Mouse (Mus musculus): ENCODE measurements at regions not wholly inside any gene's neighbourhood (a gene's known extent, or its start where the extent isn't known, plus 50 kb on each side); places are given as distances from the start of the nearest gene placed in this dataset.
A peak's percentile ranks its signal among the peaks of the same experiment; 100 is the strongest.

GRCm38 (mm10) chr1:191465723-191466122, 62.7 kb upstream of the Ppp2r5a start:
- Histone ChIP-seq H3K27ac (replicated peaks; ENCODE audit: low read depth, low read length) (no peak overlapping the region), H3K27me3 (replicated peaks; ENCODE audit: control insufficient read depth, insufficient read depth, low read length) (no peaks in the 10 kb centered on the region), H3K36me3 (ENCODE audit: control insufficient read depth, insufficient read depth, low read length) (no peaks in the 10 kb centered on the region), H3K9ac (ENCODE audit: low read depth, low read length) (no peak overlapping the region), H3K4me3 (ENCODE audit: low read depth, low read length) (no peak overlapping the region), H3K4me1 (ENCODE audit: control insufficient read depth, insufficient read depth, low read length) (peaks cover 9% of the 10 kb centered on the region), H3K9me3 (ENCODE audit: control insufficient read depth, low read length) (no peaks in the 10 kb centered on the region), H3K4me2 (ENCODE audit: low read depth, low read length) (no peak overlapping the region)
- ATAC-seq (ENCODE audit: low read depth) (no peak), DNase-seq (ENCODE audit: low spot score) (no peak)
- WGBS, result 86% methylated on average over 4 of the region's 4 CpGs

- no peak overlapping the region for H3K4me2 ChIP-seq (ENCODE audit: low read depth, low read length)
- H3K9me3 ChIP-seq (ENCODE audit: control insufficient read depth, low read length), result no peaks in the 10 kb centered on the region
- DNase-seq (ENCODE audit: low spot score), result no peak
- no peaks in the 10 kb centered on the region for H3K27me3 ChIP-seq (replicated peaks; ENCODE audit: control insufficient read depth, insufficient read depth, low read length)
- H3K36me3 ChIP-seq (ENCODE audit: control insufficient read depth, insufficient read depth, low read length), result no peaks in the 10 kb centered on the region
- H3K4me3 ChIP-seq (ENCODE audit: low read depth, low read length), result no peak overlapping the region
- no peak overlapping the region for H3K9ac ChIP-seq (ENCODE audit: low read depth, low read length)
- ATAC-seq (ENCODE audit: low read depth), result no peak
- 43% methylated on average over 2 of the region's 2 CpGs for WGBS
- H3K4me1 ChIP-seq (ENCODE audit: control insufficient read depth, insufficient read depth, low read length), result peaks cover 6% of the 10 kb centered on the region
- H3K27ac ChIP-seq (replicated peaks; ENCODE audit: low read depth, low read length), result no peak overlapping the region
These were observed 62.1 kb upstream of the Ppp2r5a start for GRCm38 (mm10) chr1:191465170-191465569.

GRCm38 (mm10) chr1:191461811-191462491, 58.9 kb upstream of the Ppp2r5a start:
- H3K27me3 ChIP-seq (replicated peaks; ENCODE audit: control insufficient read depth, insufficient read depth, low read length), result no peaks in the 10 kb centered on the region
- no peaks in the 10 kb centered on the region for H3K36me3 ChIP-seq (ENCODE audit: control insufficient read depth, insufficient read depth, low read length)
- DNase-seq (ENCODE audit: low spot score) (peak; percentile 71), ATAC-seq (ENCODE audit: low read depth) (peak; percentile 86)
- peak overlapping the region; percentile 31; the same call in 1 of the 2 replicates for H3K4me2 ChIP-seq (ENCODE audit: low read depth, low read length)
- H3K4me3 ChIP-seq (ENCODE audit: low read depth, low read length), result no peak overlapping the region
- H3K9ac ChIP-seq (ENCODE audit: low read depth, low read length), result no peak overlapping the region
- no peaks in the 10 kb centered on the region for H3K9me3 ChIP-seq (ENCODE audit: control insufficient read depth, low read length)
- H3K27ac ChIP-seq (replicated peaks; ENCODE audit: low read depth, low read length), result 0 out of 2 replicates have a peak overlapping the region, but pooled peaks have one; percentile 24
- H3K4me1 ChIP-seq (ENCODE audit: control insufficient read depth, insufficient read depth, low read length), result peaks cover 3% of the 10 kb centered on the region; the same call in 1 of the 2 replicates
- WGBS, result 9% methylated on average over 9 of the region's 9 CpGs

GRCm38 (mm10) chr1:191459066-191459465, 56.0 kb upstream of the Ppp2r5a start:
- no peak for ATAC-seq (ENCODE audit: low read depth)
- no peaks in the 10 kb centered on the region for H3K36me3 ChIP-seq (ENCODE audit: control insufficient read depth, insufficient read depth, low read length)
- peaks cover 10% of the 10 kb centered on the region; the same call in 1 of the 2 replicates for H3K4me1 ChIP-seq (ENCODE audit: control insufficient read depth, insufficient read depth, low read length)
- 62% methylated on average over 5 of the region's 5 CpGs for WGBS
- H3K27me3 ChIP-seq (replicated peaks; ENCODE audit: control insufficient read depth, insufficient read depth, low read length), result no peaks in the 10 kb centered on the region
- H3K4me2 ChIP-seq (ENCODE audit: low read depth, low read length), result no peak overlapping the region
- no peak for DNase-seq (ENCODE audit: low spot score)
- no peak overlapping the region; the same call in 1 of the 2 replicates for H3K9ac ChIP-seq (ENCODE audit: low read depth, low read length)
- H3K27ac ChIP-seq (replicated peaks; ENCODE audit: low read depth, low read length), result no peak overlapping the region
- H3K4me3 ChIP-seq (ENCODE audit: low read depth, low read length), result no peak overlapping the region
- H3K9me3 ChIP-seq (ENCODE audit: control insufficient read depth, low read length), result no peaks in the 10 kb centered on the region

GRCm38 (mm10) chr1:191458292-191458691, 55.2 kb upstream of the Ppp2r5a start:
- H3K36me3 ChIP-seq (ENCODE audit: control insufficient read depth, insufficient read depth, low read length), result no peaks in the 10 kb centered on the region
- no peaks in the 10 kb centered on the region for H3K27me3 ChIP-seq (replicated peaks; ENCODE audit: control insufficient read depth, insufficient read depth, low read length)
- H3K9me3 ChIP-seq (ENCODE audit: control insufficient read depth, low read length), result no peaks in the 10 kb centered on the region
- no peak overlapping the region for H3K4me2 ChIP-seq (ENCODE audit: low read depth, low read length)
- no peak overlapping the region for H3K9ac ChIP-seq (ENCODE audit: low read depth, low read length)
- H3K4me3 ChIP-seq (ENCODE audit: low read depth, low read length), result no peak overlapping the region
- peaks cover 10% of the 10 kb centered on the region; the same call in 1 of the 2 replicates for H3K4me1 ChIP-seq (ENCODE audit: control insufficient read depth, insufficient read depth, low read length)
- ATAC-seq (ENCODE audit: low read depth) (no peak), DNase-seq (ENCODE audit: low spot score) (no peak)
- 55% methylated on average over 2 of the region's 2 CpGs for WGBS
- no peak overlapping the region for H3K27ac ChIP-seq (replicated peaks; ENCODE audit: low read depth, low read length)

- Histone ChIP-seq H3K9ac (ENCODE audit: low read depth, low read length) (no peak overlapping the region), H3K9me3 (ENCODE audit: control insufficient read depth, low read length) (no peaks in the 10 kb centered on the region), H3K4me1 (ENCODE audit: control insufficient read depth, insufficient read depth, low read length) (peaks cover 7% of the 10 kb centered on the region; the same call in 1 of the 2 replicates), H3K36me3 (ENCODE audit: control insufficient read depth, insufficient read depth, low read length) (no peaks in the 10 kb centered on the region), H3K4me2 (ENCODE audit: low read depth, low read length) (no peak overlapping the region), H3K27me3 (replicated peaks; ENCODE audit: control insufficient read depth, insufficient read depth, low read length) (no peaks in the 10 kb centered on the region), H3K4me3 (ENCODE audit: low read depth, low read length) (no peak overlapping the region), H3K27ac (replicated peaks; ENCODE audit: low read depth, low read length) (no peak overlapping the region)
- DNase-seq (ENCODE audit: low spot score), result peak; percentile 41
- no peak for ATAC-seq (ENCODE audit: low read depth)
- WGBS, result 65% methylated on average over 4 of the region's 4 CpGs
These were observed 54.0 kb upstream of the Ppp2r5a start for GRCm38 (mm10) chr1:191457103-191457502.

GRCm38 (mm10) chr1:191454604-191455003, 51.5 kb upstream of the Ppp2r5a start:
- Histone ChIP-seq H3K4me1 (ENCODE audit: control insufficient read depth, insufficient read depth, low read length) (peaks cover 7% of the 10 kb centered on the region; the same call in 1 of the 2 replicates), H3K27me3 (replicated peaks; ENCODE audit: control insufficient read depth, insufficient read depth, low read length) (no peaks in the 10 kb centered on the region), H3K9me3 (ENCODE audit: control insufficient read depth, low read length) (no peaks in the 10 kb centered on the region), H3K4me2 (ENCODE audit: low read depth, low read length) (no peak overlapping the region), H3K4me3 (ENCODE audit: low read depth, low read length) (no peak overlapping the region), H3K9ac (ENCODE audit: low read depth, low read length) (no peak overlapping the region), H3K36me3 (ENCODE audit: control insufficient read depth, insufficient read depth, low read length) (no peaks in the 10 kb centered on the region), H3K27ac (replicated peaks; ENCODE audit: low read depth, low read length) (no peak overlapping the region)
- 18% methylated on average over 3 of the region's 3 CpGs for WGBS
- no peak; the same call in 1 of the 2 replicates for ATAC-seq (ENCODE audit: low read depth)
- no peak for DNase-seq (ENCODE audit: low spot score)

- H3K36me3 ChIP-seq (ENCODE audit: control insufficient read depth, insufficient read depth, low read length), result no peaks in the 10 kb centered on the region
- H3K9me3 ChIP-seq (ENCODE audit: control insufficient read depth, low read length), result no peaks in the 10 kb centered on the region
- H3K4me2 ChIP-seq (ENCODE audit: low read depth, low read length), result no peak overlapping the region
- peaks cover 7% of the 10 kb centered on the region; the same call in 1 of the 2 replicates for H3K4me1 ChIP-seq (ENCODE audit: control insufficient read depth, insufficient read depth, low read length)
- H3K27ac ChIP-seq (replicated peaks; ENCODE audit: low read depth, low read length), result no peak overlapping the region
- WGBS, result 31% methylated on average over 3 of the region's 3 CpGs
- no peak overlapping the region for H3K4me3 ChIP-seq (ENCODE audit: low read depth, low read length)
- H3K9ac ChIP-seq (ENCODE audit: low read depth, low read length), result no peak overlapping the region
- DNase-seq (ENCODE audit: low spot score) (peak; percentile 68), ATAC-seq (ENCODE audit: low read depth) (peak; percentile 33; the same call in 1 of the 2 replicates)
- no peaks in the 10 kb centered on the region for H3K27me3 ChIP-seq (replicated peaks; ENCODE audit: control insufficient read depth, insufficient read depth, low read length)
These were observed 50.5 kb upstream of the Ppp2r5a start for GRCm38 (mm10) chr1:191453589-191453988.
